Mouse (Mus musculus) liver, adult 2 months (tissue): Measurements from ENCODE around the gene Fam241a.

Experiments
- CTCF ChIP-seq: fragments of 200-500 bp; IDR thresholded peaks from 2 replicates; pipeline ENCODE4 v1.5.1; 2011; ENCODE audit warnings: low read depth, low read length, control low read depth
- POLR2A ChIP-seq: fragments of 200-500 bp; IDR thresholded peaks from 2 replicates; pipeline ENCODE4 v1.6.1; 2011; ENCODE audit warnings: low read length, control low read depth; ENCODE audit not compliant: insufficient read depth; ENCODE audit errors: extremely low read depth

DNA sequence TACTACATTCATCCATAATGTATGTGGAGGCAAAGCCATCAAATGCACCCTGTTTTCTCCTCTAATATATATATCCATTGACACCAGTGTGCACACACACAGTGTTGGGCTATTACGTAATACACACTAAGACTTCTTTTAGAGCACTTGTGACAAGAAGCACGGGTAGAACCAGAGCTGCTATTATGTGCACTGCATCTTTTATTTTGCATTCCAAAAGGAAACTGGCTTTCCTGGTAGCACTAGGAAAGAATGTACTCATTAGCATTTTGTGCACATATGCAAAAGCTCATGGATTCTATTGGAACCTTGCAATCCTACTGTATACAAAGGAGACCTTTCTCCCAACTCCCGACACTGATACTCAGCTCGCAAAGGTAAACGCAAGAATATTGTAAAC is 27.2 kb downstream of the Fam241a start:
- TF ChIP-seq POLR2A (no peak), CTCF (no peak)
